Mouse (Mus musculus) midbrain, embryonic 12.5 days (tissue): ENCODE data around the gene Tent4a. TPM values are rescaled to one million over a fixed set of nuclear protein-coding genes. Genes with fewer than 3 reads are reported as not detected.
A peak's percentile ranks its signal among the peaks of the same experiment; 100 is the strongest.
"Not testable (repeated sequence)": the region's sequence is repeated elsewhere in the genome, so short reads cannot be mapped to it uniquely, and the experiment has no call there.

ENCODE experiments used
- ATAC-seq: fragments of 200-750 bp; cut with Nextera tagmentation; 2 replicates; pipeline ENCODE4 v1.8.0; 2017; ENCODE audit warnings: low read depth, moderate TSS enrichment, moderate library complexity; ENCODE audit not compliant: low FRiP score
- H3K27ac ChIP-seq: fragments of 300-500 bp; sonication (generic); replicated peaks from 2 replicates; pipeline ENCODE4 v1.5.1; 2016; ENCODE audit warnings: mild to moderate bottlenecking
- H3K27me3 ChIP-seq: fragments of 300-500 bp; sonication (generic); 2 replicates; pipeline ENCODE4 v1.6.1; 2016; ENCODE audit warnings: mild to moderate bottlenecking
- H3K36me3 ChIP-seq: fragments of 300-500 bp; sonication (generic); 2 replicates; pipeline ENCODE4 v1.6.1; 2016
- H3K4me1 ChIP-seq: fragments of 300-500 bp; sonication (generic); 2 replicates; pipeline ENCODE4 v1.6.1; 2016
- H3K4me2 ChIP-seq: fragments of 300-500 bp; sonication (generic); replicated peaks from 2 replicates; pipeline ENCODE4 v1.6.1; 2016; ENCODE audit warnings: mild to moderate bottlenecking, moderate library complexity
- H3K4me3 ChIP-seq: fragments of 300-500 bp; sonication (generic); 2 replicates; pipeline ENCODE4 v1.5.1; 2016; ENCODE audit warnings: mild to moderate bottlenecking
- H3K9ac ChIP-seq: fragments of 300-500 bp; sonication (generic); replicated peaks from 2 replicates; pipeline ENCODE4 v1.6.1; 2016; ENCODE audit warnings: mild to moderate bottlenecking, moderate library complexity
- H3K9me3 ChIP-seq: fragments of 300-500 bp; sonication (generic); 2 replicates; pipeline ENCODE4 v1.6.1; 2016; ENCODE audit warnings: mild to moderate bottlenecking
- WGBS: fragments of 180-500 bp; shearing (Covaris S2); methylation state at CpG from one replicate; pipeline ENCODE4 v1.1.7; 2016; 5-methylcytosine and 5-hydroxymethylcytosine counted together
- polyA plus RNA-seq: library from polyadenylated mRNA; unstranded; fragments of >200 nt; fragmentation: Nextera tagmentation; extraction: Ambion mirVana; gene quantifications from 2 replicates; pipeline ENCODE4 v1.2.1, GENCODE M21; 2016

Tent4a gene
- 6.7 TPM in 2 replicates for polyA plus RNA-seq

GRCm38 (mm10) chr13:69534334-69534653 is at the start of gene Tent4a:
Tent4a (minus strand) TSS chr13:69534617.
- no peaks in the 10 kb centered on the region for H3K9me3 ChIP-seq
- peak within 1 kb of the TSS; percentile 97 for H3K4me3 ChIP-seq
- peak; percentile 86 for ATAC-seq
- H3K9ac ChIP-seq, result peak within 1 kb of the TSS; percentile 88
- 0 out of 2 replicates have a peak, but pooled peaks cover 10% of the 10 kb centered on the region for H3K36me3 ChIP-seq
- H3K4me2 ChIP-seq, result peak within 1 kb of the TSS; percentile 94
- H3K27ac ChIP-seq, result peak within 1 kb of the TSS; percentile 93
- peaks cover 9% of the 10 kb centered on the region; the same call in 1 of the 2 replicates for H3K27me3 ChIP-seq
- H3K4me1 ChIP-seq, result peaks cover 57% of the 10 kb centered on the region
- WGBS, result 0% methylated on average over 18 of the region's 57 CpGs

GRCm38 (mm10) chr13:69583591-69583990 is 49.2 kb upstream of the Tent4a start:
- Histone ChIP-seq H3K4me1 (no peaks in the 10 kb centered on the region), H3K27me3 (no peaks in the 10 kb centered on the region), H3K9me3 (no peaks in the 10 kb centered on the region), H3K4me3 (no peak overlapping the region), H3K4me2 (no peak overlapping the region), H3K9ac (no peak overlapping the region), H3K27ac (no peak overlapping the region), H3K36me3 (no peaks in the 10 kb centered on the region)
- ATAC-seq, result no peak
- WGBS, result 91% methylated on average over 6 of the region's 6 CpGs

- 86% methylated on average over 6 of the region's 6 CpGs for WGBS
- ATAC-seq, result no peak
- Histone ChIP-seq H3K27me3 (no peaks in the 10 kb centered on the region), H3K4me2 (no peak overlapping the region), H3K4me1 (no peaks in the 10 kb centered on the region), H3K9me3 (no peaks in the 10 kb centered on the region), H3K27ac (no peak overlapping the region), H3K4me3 (no peak overlapping the region), H3K9ac (no peak overlapping the region), H3K36me3 (no peaks in the 10 kb centered on the region)
These were observed 48.0 kb upstream of the Tent4a start for GRCm38 (mm10) chr13:69582411-69582810.

GRCm38 (mm10) chr13:69577181-69577834 is 42.9 kb upstream of the Tent4a start:
- H3K27me3 ChIP-seq, result no peaks in the 10 kb centered on the region
- no peak overlapping the region for H3K4me2 ChIP-seq
- no peak overlapping the region for H3K27ac ChIP-seq
- ATAC-seq, result no peak
- H3K4me1 ChIP-seq, result no peaks in the 10 kb centered on the region
- H3K9me3 ChIP-seq, result no peaks in the 10 kb centered on the region
- H3K4me3 ChIP-seq, result no peak overlapping the region
- H3K36me3 ChIP-seq, result no peaks in the 10 kb centered on the region
- no peak overlapping the region for H3K9ac ChIP-seq
- 89% methylated on average over 16 of the region's 16 CpGs for WGBS

GRCm38 (mm10) chr13:69576676-69577075 is 42.3 kb upstream of the Tent4a start:
- ATAC-seq, result no peak

GRCm38 (mm10) chr13:69572594-69572993 is 38.2 kb upstream of the Tent4a start:
- H3K4me2 ChIP-seq, result no peak overlapping the region
- H3K4me1 ChIP-seq, result no peaks in the 10 kb centered on the region
- no peak for ATAC-seq
- no peaks in the 10 kb centered on the region for H3K36me3 ChIP-seq
- H3K9me3 ChIP-seq, result no peaks in the 10 kb centered on the region
- WGBS, result 92% methylated on average over 3 of the region's 3 CpGs
- H3K27ac ChIP-seq, result no peak overlapping the region
- no peak overlapping the region for H3K9ac ChIP-seq
- H3K4me3 ChIP-seq, result no peak overlapping the region
- no peaks in the 10 kb centered on the region for H3K27me3 ChIP-seq

More at GRCm38 (mm10) chr13:69576676-69577075, 42.3 kb upstream of the Tent4a start:
- 63% methylated on average over 11 of the region's 11 CpGs for WGBS
- Histone ChIP-seq H3K4me3 (no peak overlapping the region), H3K9ac (no peak overlapping the region), H3K27ac (no peak overlapping the region), H3K36me3 (no peaks in the 10 kb centered on the region), H3K9me3 (no peaks in the 10 kb centered on the region), H3K4me1 (no peaks in the 10 kb centered on the region), H3K27me3 (no peaks in the 10 kb centered on the region), H3K4me2 (no peak overlapping the region)

- ATAC-seq, result no peak
- 86% methylated on average over 9 of the region's 9 CpGs for WGBS
- H3K4me3 ChIP-seq, result no peak overlapping the region
- H3K9me3 ChIP-seq, result no peaks in the 10 kb centered on the region
- H3K4me1 ChIP-seq, result no peaks in the 10 kb centered on the region
- H3K4me2 ChIP-seq, result no peak overlapping the region
- no peak overlapping the region for H3K9ac ChIP-seq
- H3K27me3 ChIP-seq, result no peaks in the 10 kb centered on the region
- no peaks in the 10 kb centered on the region for H3K36me3 ChIP-seq
- no peak overlapping the region for H3K27ac ChIP-seq
These were observed 34.8 kb upstream of the Tent4a start for GRCm38 (mm10) chr13:69569201-69569600.

GRCm38 (mm10) chr13:69565401-69565800 is 31.0 kb upstream of the Tent4a start:
- WGBS, result 94% methylated on average over 4 of the region's 4 CpGs
- ATAC-seq, H3K4me1 ChIP-seq, H3K27ac ChIP-seq, H3K4me2 ChIP-seq, H3K9ac ChIP-seq, H3K36me3 ChIP-seq, H3K4me3 ChIP-seq, H3K27me3 ChIP-seq, H3K9me3 ChIP-seq: not testable (repeated sequence)

- Histone ChIP-seq H3K4me2 (no peak overlapping the region), H3K27ac (no peak overlapping the region), H3K4me1 (peaks cover 5% of the 10 kb centered on the region), H3K9ac (no peak overlapping the region), H3K4me3 (no peak overlapping the region), H3K27me3 (no peaks in the 10 kb centered on the region), H3K9me3 (no peaks in the 10 kb centered on the region), H3K36me3 (no peaks in the 10 kb centered on the region)
- ATAC-seq, result no peak
These were observed 30.2 kb upstream of the Tent4a start for GRCm38 (mm10) chr13:69564573-69564972.

GRCm38 (mm10) chr13:69563905-69564304 is 29.5 kb upstream of the Tent4a start:
- Histone ChIP-seq H3K9me3 (no peaks in the 10 kb centered on the region), H3K27me3 (no peaks in the 10 kb centered on the region), H3K36me3 (no peaks in the 10 kb centered on the region), H3K27ac (no peak overlapping the region), H3K4me2 (no peak overlapping the region), H3K4me1 (peaks cover 11% of the 10 kb centered on the region), H3K4me3 (no peak overlapping the region), H3K9ac (no peak overlapping the region)
- ATAC-seq, result no peak
- WGBS, result 89% methylated on average over 3 of the region's 3 CpGs

- H3K27me3 ChIP-seq, result no peaks in the 10 kb centered on the region
- ATAC-seq, result no peak
- no peaks in the 10 kb centered on the region for H3K36me3 ChIP-seq
- H3K4me1 ChIP-seq, result peaks cover 11% of the 10 kb centered on the region
- H3K27ac ChIP-seq, result no peak overlapping the region
- no peak overlapping the region for H3K4me3 ChIP-seq
- no peaks in the 10 kb centered on the region for H3K9me3 ChIP-seq
- no peak overlapping the region for H3K4me2 ChIP-seq
- WGBS, result 75% methylated on average over 12 of the region's 12 CpGs
- H3K9ac ChIP-seq, result no peak overlapping the region
These were observed 28.5 kb upstream of the Tent4a start for GRCm38 (mm10) chr13:69562654-69563574.

- WGBS, result 82% methylated on average over 9 of the region's 9 CpGs
- no peak overlapping the region for H3K4me3 ChIP-seq
- no peak overlapping the region for H3K4me2 ChIP-seq
- no peak overlapping the region for H3K9ac ChIP-seq
- no peaks in the 10 kb centered on the region for H3K9me3 ChIP-seq
- H3K4me1 ChIP-seq, result peaks cover 11% of the 10 kb centered on the region
- ATAC-seq, result no peak
- no peaks in the 10 kb centered on the region for H3K27me3 ChIP-seq
- no peaks in the 10 kb centered on the region for H3K36me3 ChIP-seq
- H3K27ac ChIP-seq, result no peak overlapping the region
These were observed 27.6 kb upstream of the Tent4a start for GRCm38 (mm10) chr13:69562004-69562403.
